Mouse (Mus musculus) lung, embryonic 16.5 days (tissue): ENCODE results near the gene Tnfrsf4. TPM values are rescaled to one million over a fixed set of nuclear protein-coding genes. Genes with fewer than 3 reads are reported as not detected.
A peak's percentile ranks its signal among the peaks of the same experiment; 100 is the strongest.

ENCODE experiments used
- microRNA counts: library from miRNA; unstranded; fragments of <30 nt; microRNA quantifications from one replicate; lab custom pipeline; 2016
- microRNA-seq: library from miRNA; unstranded; fragments of <30 nt; microRNA quantifications from one replicate; pipeline ENCODE4, GENCODE M21; 2016
- polyA plus RNA-seq: library from polyadenylated mRNA; unstranded; fragments of >200 nt; fragmentation: Nextera tagmentation; extraction: Ambion mirVana; gene quantifications from 2 replicates; pipeline ENCODE4 v1.2.1, GENCODE M21; 2015

The Tnfrsf4 gene
- polyA plus RNA-seq, 1 experiment from 2014 or later = 1.1 TPM

MicroRNAs within 50 kb of the gene (microRNA counts, 519-probe panel; counts per million panel counts)
- microRNA mmu-miR-200a (lab: Ali Mortazavi, UCI) = 3,815 counts per million, percentile 78 among the panel's probes with 10 or more counts
- microRNA mmu-miR-200b (lab: Ali Mortazavi, UCI) = 4,441 counts per million, percentile 91 among the panel's probes with 10 or more counts
- 4,795 counts per million, percentile 93 among the panel's probes with 10 or more counts for microRNA mmu-miR-429 (lab: Ali Mortazavi, UCI)

Small RNA genes within 50 kb of the gene (microRNA-seq; reads per million reads assigned to microRNA genes)
- 1,355 reads per million, percentile 77 among the genes with 10 or more reads in this experiment for gene Mir200a
- 6,983 reads per million, percentile 93 among the genes with 10 or more reads in this experiment for gene Mir200b
- 18,186 reads per million, percentile 97 among the genes with 10 or more reads in this experiment for gene Mir429

Other genes starting within 250 kb of the Tnfrsf4 start
- 7.5 and 8.6 TPM in 2 replicates for gene Vwa1, start 239.1 kb upstream of the Tnfrsf4 start, polyA plus RNA-seq
- gene Tmem88b, start 228.0 kb upstream of the Tnfrsf4 start, polyA plus RNA-seq = 0.15 and 0.21 TPM in 2 replicates
- gene Ankrd65, start 223.4 kb upstream of the Tnfrsf4 start, polyA plus RNA-seq = 0.69 and 1.0 TPM in 2 replicates
- 177 and 194 TPM in 2 replicates for gene Mrpl20, start 211.0 kb upstream of the Tnfrsf4 start, polyA plus RNA-seq
- gene Ccnl2, start 201.4 kb upstream of the Tnfrsf4 start, polyA plus RNA-seq = 179 and 185 TPM in 2 replicates
- gene Aurkaip1, start 182.6 kb upstream of the Tnfrsf4 start, polyA plus RNA-seq = 141 and 146 TPM in 2 replicates
- 246 and 255 TPM in 2 replicates for gene Mxra8, start 174.2 kb upstream of the Tnfrsf4 start, polyA plus RNA-seq
- 4.5 and 6.0 TPM in 2 replicates for gene Dvl1, start 166.4 kb upstream of the Tnfrsf4 start, polyA plus RNA-seq
- gene Tas1r3, start 150.5 kb upstream of the Tnfrsf4 start, polyA plus RNA-seq = 0.24 and 0.30 TPM in 2 replicates
- 15.6 and 16.4 TPM in 2 replicates for gene Cptp, start 144.4 kb upstream of the Tnfrsf4 start, polyA plus RNA-seq
- gene Ints11, start 144.3 kb upstream of the Tnfrsf4 start, polyA plus RNA-seq = 74.2 and 75.8 TPM in 2 replicates
- 39.7 and 43.2 TPM in 2 replicates for gene Pusl1, start 122.1 kb upstream of the Tnfrsf4 start, polyA plus RNA-seq
- 17.5 and 20.0 TPM in 2 replicates for gene Acap3, start 122.0 kb upstream of the Tnfrsf4 start, polyA plus RNA-seq
- 77.2 and 86.4 TPM in 2 replicates for gene Ube2j2, start 70.0 kb upstream of the Tnfrsf4 start, polyA plus RNA-seq
- gene C1qtnf12, start 51.5 kb upstream of the Tnfrsf4 start, polyA plus RNA-seq = 37.2 and 39.3 TPM in 2 replicates
- 12.2 and 12.8 TPM in 2 replicates for gene B3galt6, start 21.2 kb upstream of the Tnfrsf4 start, polyA plus RNA-seq
- gene Sdf4, start 21.0 kb upstream of the Tnfrsf4 start, polyA plus RNA-seq = 156 and 162 TPM in 2 replicates
- gene Tnfrsf18, start 12.3 kb downstream of the Tnfrsf4 start, polyA plus RNA-seq = 1.5 and 2.3 TPM in 2 replicates
- 2.8 and 4.0 TPM in 2 replicates for gene Ttll10, start 45.6 kb downstream of the Tnfrsf4 start, polyA plus RNA-seq
- gene 9430015G10Rik, start 96.1 kb downstream of the Tnfrsf4 start, polyA plus RNA-seq = 37.9 and 42.0 TPM in 2 replicates
- 0.24 and 0.33 TPM in 2 replicates for gene Rnf223, start 116.7 kb downstream of the Tnfrsf4 start, polyA plus RNA-seq
- 85.6 and 86.5 TPM in 2 replicates for gene Agrn, start 183.6 kb downstream of the Tnfrsf4 start, polyA plus RNA-seq
- gene Isg15, start 187.0 kb downstream of the Tnfrsf4 start, polyA plus RNA-seq = 1.7 and 3.1 TPM in 2 replicates
- gene AW011738, start 189.5 kb downstream of the Tnfrsf4 start, polyA plus RNA-seq = 2.9 and 3.4 TPM in 2 replicates
- gene Perm1, start 202.0 kb downstream of the Tnfrsf4 start, polyA plus RNA-seq = 0.45 and 0.91 TPM in 2 replicates
- gene Plekhn1, start 221.0 kb downstream of the Tnfrsf4 start, polyA plus RNA-seq = 18.5 and 22.8 TPM in 2 replicates
- gene Noc2l, start 222.2 kb downstream of the Tnfrsf4 start, polyA plus RNA-seq = 51.3 and 51.6 TPM in 2 replicates
- 0.29 and 0.72 TPM in 2 replicates for gene Samd11, start 241.8 kb downstream of the Tnfrsf4 start, polyA plus RNA-seq